Mouse (Mus musculus) limb, embryonic 14.5 days (tissue): ENCODE measurements around the gene Rassf4. TPM values are rescaled to one million over a fixed set of nuclear protein-coding genes. Genes with fewer than 3 reads are reported as not detected.

Source experiments
- ATAC-seq: fragments of 200-750 bp; cut with Nextera tagmentation; 2 replicates; pipeline ENCODE4 v1.8.0; 2017; ENCODE audit warnings: low read depth, moderate number of reproducible peaks, moderate TSS enrichment; ENCODE audit not compliant: low FRiP score
- DNase-seq: peaks from one replicate; pipeline ENCODE4 v3.0.0-alpha.2; 2015; ENCODE audit warnings: low spot score
- H3K27ac ChIP-seq: fragments of 300-500 bp; sonication (generic); replicated peaks from 2 replicates; pipeline ENCODE4 v1.5.1; 2014; ENCODE audit warnings: low read depth, mild to moderate bottlenecking, low read length, moderate library complexity, mixed read lengths
- H3K27me3 ChIP-seq: fragments of 300-500 bp; sonication (generic); 2 replicates; pipeline ENCODE4 v1.6.1; 2014; ENCODE audit warnings: low read length, mixed read lengths; ENCODE audit not compliant: control insufficient read depth, insufficient read depth
- H3K36me3 ChIP-seq: fragments of 300-500 bp; sonication (generic); 2 replicates; pipeline ENCODE4 v1.6.1; 2014; ENCODE audit warnings: mild to moderate bottlenecking, low read length, moderate library complexity, mixed read lengths; ENCODE audit not compliant: control insufficient read depth, insufficient read depth
- H3K4me1 ChIP-seq: fragments of 300-500 bp; sonication (generic); 2 replicates; pipeline ENCODE4 v1.6.1; 2014; ENCODE audit warnings: antibody characterized with exemption, low read length, mixed read lengths; ENCODE audit not compliant: control insufficient read depth, insufficient read depth
- H3K4me2 ChIP-seq: fragments of 300-500 bp; sonication (generic); replicated peaks from 2 replicates; pipeline ENCODE4 v1.6.1; 2014; ENCODE audit warnings: low read depth, mild to moderate bottlenecking, low read length, moderate library complexity; ENCODE audit not compliant: severe bottlenecking
- H3K4me3 ChIP-seq: fragments of 300-500 bp; sonication (generic); replicated peaks from 2 replicates; pipeline ENCODE4 v1.5.1; 2014; ENCODE audit warnings: low read length
- H3K9ac ChIP-seq: fragments of 300-500 bp; sonication (generic); 2 replicates; pipeline ENCODE4 v1.6.1; 2014; ENCODE audit warnings: mild to moderate bottlenecking, low read depth, low read length, moderate library complexity; ENCODE audit not compliant: severe bottlenecking
- H3K9me3 ChIP-seq: fragments of 300-500 bp; sonication (generic); 2 replicates; pipeline ENCODE4 v1.6.1; 2016; ENCODE audit warnings: low read length; ENCODE audit not compliant: control insufficient read depth
- POLR2A ChIP-seq: fragments of 200-500 bp; IDR thresholded peaks from 2 replicates; pipeline ENCODE4 v1.8.0; 2012; ENCODE audit warnings: inconsistent platforms, mild to moderate bottlenecking, moderate library complexity, borderline replicate concordance; ENCODE audit not compliant: insufficient read depth, insufficient read length; ENCODE audit errors: extremely low read depth
- WGBS: fragments of 180-500 bp; shearing (Covaris S2); extraction: QIAGEN DNeasy Blood & Tissue Kit; methylation state at CpG from one replicate; pipeline ENCODE4 v1.1.7; 2014; 5-methylcytosine and 5-hydroxymethylcytosine counted together
- polyA plus RNA-seq, 2 experiments: library from polyadenylated mRNA; depleted of rRNA in 1 of 2; stranded (reverse) in 1 of 2; unstranded in 1 of 2; fragments of >200 nt; fragmentation: Nextera tagmentation in 1 of 2; extraction: Ambion mirVana in 1 of 2; gene quantifications; 2 replicates each; pipeline versions ENCODE4 v1.2.1 to v1.2.3; 2012 to 2014

Rassf4 gene
- polyA plus RNA-seq, 2 experiments: 5.9 to 11.3 TPM

DNA sequence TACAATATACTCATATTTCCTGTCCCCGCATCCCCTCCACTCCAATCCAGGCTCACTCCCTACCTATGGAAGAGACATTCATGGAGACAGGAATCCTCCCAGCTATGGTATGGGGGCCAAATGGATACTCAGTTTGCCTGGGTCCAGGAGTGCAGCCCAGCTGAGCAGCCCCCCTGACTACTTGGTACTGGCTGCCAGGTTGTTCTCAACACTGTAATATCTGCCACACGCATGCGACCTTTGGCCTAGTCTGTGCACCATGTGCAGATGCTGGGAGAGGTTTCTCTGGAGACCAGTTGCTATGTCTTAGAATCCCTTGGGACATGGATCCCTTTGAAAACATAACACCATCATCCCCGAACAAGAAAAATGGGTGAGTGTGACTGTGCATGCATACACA, 2.0 kb downstream of the Rassf4 start:
- no peak for DNase-seq
- ATAC-seq: no peak
- TF ChIP-seq POLR2A: no peak
- WGBS: 78% methylated on average over 4 of the region's 4 CpGs
- H3K4me2 ChIP-seq: no peak overlapping the region
- H3K27me3 ChIP-seq: no peaks in the 10 kb centered on the region
- H3K9me3 ChIP-seq: no peaks in the 10 kb centered on the region
- H3K4me3 ChIP-seq: no peak overlapping the region
- peaks cover 6% of the 10 kb centered on the region; the same call in 1 of the 2 replicates for H3K4me1 ChIP-seq
- no peaks in the 10 kb centered on the region for H3K36me3 ChIP-seq
- H3K27ac ChIP-seq: no peak overlapping the region
- H3K9ac ChIP-seq: no peak overlapping the region

DNA sequence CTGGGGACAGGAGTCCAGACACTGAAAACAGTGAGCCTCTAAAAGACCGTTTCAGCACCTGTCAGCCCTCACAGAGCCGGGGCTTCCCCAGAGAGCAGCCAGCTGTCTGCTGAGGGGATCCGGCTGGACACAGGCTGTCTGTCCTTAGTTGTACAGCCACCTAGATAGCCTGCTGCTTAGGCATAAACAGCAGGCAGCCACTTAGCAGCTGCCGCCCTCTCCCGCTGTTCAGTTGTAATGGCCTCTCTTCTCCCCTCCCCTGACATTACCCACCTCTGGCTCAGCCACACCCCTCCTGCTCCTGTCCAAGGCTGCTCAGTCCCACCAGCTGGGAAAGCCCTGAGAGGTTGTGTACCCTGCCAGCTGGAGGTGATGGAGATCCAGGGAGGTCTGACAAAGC, 2.7 kb downstream of the Rassf4 start:
- H3K9me3 ChIP-seq: no peaks in the 10 kb centered on the region
- H3K9ac ChIP-seq: no peak overlapping the region
- no peak overlapping the region for H3K4me3 ChIP-seq
- no peak overlapping the region for H3K4me2 ChIP-seq
- DNase-seq (peak; percentile 63), ATAC-seq (peak; percentile 73)
- no peak for TF ChIP-seq POLR2A
- peaks cover 6% of the 10 kb centered on the region; the same call in 1 of the 2 replicates for H3K4me1 ChIP-seq
- no peaks in the 10 kb centered on the region for H3K27me3 ChIP-seq
- no peak overlapping the region for H3K27ac ChIP-seq
- no peaks in the 10 kb centered on the region for H3K36me3 ChIP-seq
- WGBS: 14% methylated on average over 5 of the region's 5 CpGs

DNA sequence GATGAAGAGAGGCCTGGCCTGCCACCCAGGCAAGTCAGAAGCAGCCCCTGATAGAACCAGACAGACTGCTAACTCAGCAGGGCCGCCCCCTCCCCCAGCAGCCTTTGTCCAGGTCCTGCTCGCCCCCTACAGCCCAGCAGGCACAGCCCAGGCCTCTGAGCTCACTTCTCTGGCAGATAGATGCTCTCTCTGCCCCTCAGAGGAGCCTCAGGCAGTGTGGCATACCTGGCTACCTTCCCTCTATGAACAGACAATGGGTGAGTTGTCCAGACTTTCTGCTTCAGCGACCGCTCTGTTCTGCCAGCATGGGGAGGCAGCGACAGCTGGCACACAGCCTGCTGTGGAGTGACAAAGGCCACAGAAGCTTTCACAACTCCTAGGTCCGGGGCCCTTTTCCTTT, 3.6 kb downstream of the Rassf4 start:
- WGBS: 47% methylated on average over 6 of the region's 6 CpGs
- no peak for DNase-seq
- no peak for ATAC-seq
- Histone ChIP-seq H3K36me3 (no peaks in the 10 kb centered on the region), H3K4me2 (no peak overlapping the region), H3K4me3 (no peak overlapping the region), H3K4me1 (peaks cover 6% of the 10 kb centered on the region; the same call in 1 of the 2 replicates), H3K27me3 (no peaks in the 10 kb centered on the region), H3K9me3 (no peaks in the 10 kb centered on the region), H3K9ac (no peak overlapping the region), H3K27ac (no peak overlapping the region)
- no peak for TF ChIP-seq POLR2A

DNA sequence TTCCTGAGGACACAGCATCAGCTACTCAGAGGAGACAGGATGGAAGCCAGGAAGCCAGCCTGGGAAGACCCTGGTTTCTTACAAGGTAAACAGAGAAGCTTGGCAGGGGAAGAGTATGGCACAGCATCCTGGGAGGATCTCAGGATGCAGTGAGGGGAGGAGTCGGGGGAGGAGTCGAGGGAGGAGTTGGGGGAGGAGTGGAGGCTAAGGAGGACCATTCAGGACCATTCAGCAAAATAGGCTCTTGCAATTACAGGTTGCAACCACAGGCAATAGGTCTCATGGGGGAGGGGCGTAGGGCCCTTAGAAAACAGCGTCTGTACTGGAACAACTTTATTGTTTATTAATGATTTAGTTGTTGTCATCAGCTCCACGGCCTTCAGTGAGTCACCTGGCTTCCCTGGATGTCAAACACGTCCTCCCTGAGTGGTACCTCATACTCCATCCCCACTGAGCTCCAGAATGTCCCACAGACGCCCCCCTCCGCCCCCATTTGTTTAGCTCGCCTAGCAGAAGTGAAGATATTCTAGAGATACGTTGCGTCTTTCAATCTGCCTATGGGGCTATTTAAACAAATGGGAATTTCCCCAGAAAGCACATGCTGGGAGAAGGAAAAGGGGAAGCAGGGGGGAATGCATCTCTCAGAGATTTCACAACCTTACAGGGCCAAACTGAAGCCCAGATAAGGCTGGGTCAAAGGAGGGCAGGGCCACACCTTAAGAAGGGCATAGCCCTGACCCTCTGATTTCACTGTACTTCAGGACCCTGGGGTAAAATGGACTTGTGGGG, 4.9 kb downstream of the Rassf4 start:
- H3K27ac ChIP-seq: no peak overlapping the region
- H3K4me1 ChIP-seq: peaks cover 6% of the 10 kb centered on the region; the same call in 1 of the 2 replicates
- ATAC-seq: no peak
- H3K27me3 ChIP-seq: no peaks in the 10 kb centered on the region
- 34% methylated on average over 11 of the region's 11 CpGs for WGBS
- H3K36me3 ChIP-seq: no peaks in the 10 kb centered on the region
- no peak overlapping the region for H3K4me3 ChIP-seq
- no peak overlapping the region for H3K4me2 ChIP-seq
- H3K9me3 ChIP-seq: no peaks in the 10 kb centered on the region
- TF ChIP-seq POLR2A: no peak
- no peak for DNase-seq
- H3K9ac ChIP-seq: no peak overlapping the region

DNA sequence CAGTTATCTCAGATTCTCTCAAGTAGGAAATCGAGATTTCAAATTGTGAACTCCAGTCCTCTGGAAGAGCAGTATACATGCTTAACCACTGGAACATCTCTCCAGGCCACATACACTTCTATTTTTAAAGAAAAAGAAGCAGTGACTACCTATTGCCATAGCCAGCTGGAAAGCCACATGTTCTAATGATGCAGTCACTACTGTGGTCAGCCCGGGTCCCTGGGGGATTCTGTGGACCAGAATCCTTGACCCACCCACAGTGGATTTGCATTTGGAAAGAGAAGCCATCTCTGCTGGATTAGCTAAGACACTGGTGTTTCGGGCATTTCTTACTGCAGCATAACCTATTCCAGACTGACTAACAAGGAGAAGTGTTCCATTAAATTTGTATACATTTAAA, 6.4 kb downstream of the Rassf4 start:
- Histone ChIP-seq H3K27ac (no peak overlapping the region), H3K9ac (no peak overlapping the region), H3K4me3 (no peak overlapping the region), H3K4me2 (no peak overlapping the region), H3K36me3 (no peaks in the 10 kb centered on the region), H3K9me3 (no peaks in the 10 kb centered on the region), H3K4me1 (no peaks in the 10 kb centered on the region), H3K27me3 (no peaks in the 10 kb centered on the region)
- 81% methylated on average over 3 of the region's 3 CpGs for WGBS
- DNase-seq (no peak), ATAC-seq (no peak)
- TF ChIP-seq POLR2A: no peak
